Mouse (Mus musculus): Measurements from ENCODE around the gene Itfg1. TPM values are rescaled to one million over a fixed set of nuclear protein-coding genes. Genes with fewer than 3 reads are reported as not detected.

Itfg1 gene
- polyA plus RNA-seq, 2 experiments = 38.8 to 77.0 TPM

DNA sequence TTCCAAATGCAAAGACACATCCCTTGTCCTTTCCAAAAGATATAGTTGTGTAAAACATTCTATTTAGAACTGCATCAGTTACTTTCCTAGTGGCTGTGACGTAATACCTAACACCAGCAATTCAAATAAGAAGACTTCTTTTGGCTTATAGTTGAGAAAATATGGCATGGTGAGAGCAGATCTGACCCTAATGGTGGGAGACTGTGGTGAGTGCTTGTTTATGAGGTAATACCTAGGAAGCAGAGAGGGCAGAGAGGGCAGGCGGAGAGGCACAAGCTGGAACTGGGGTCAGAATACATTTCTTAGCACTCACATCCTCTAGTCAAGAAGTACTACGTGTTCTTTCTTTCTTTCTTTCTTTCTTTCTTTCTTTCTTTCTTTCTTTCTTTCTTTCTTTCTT is 52.4 kb downstream of the Itfg1 start:
- Histone ChIP-seq H3K4me2 (replicated peaks; ENCODE audit: low read depth, low read length, severe bottlenecking) (no peak overlapping the region), H3K4me3 (replicated peaks; ENCODE audit: low read length) (no peak overlapping the region), H3K9me3 (ENCODE audit: control insufficient read depth, low read length) (no peaks in the 10 kb centered on the region), H3K27ac (replicated peaks; ENCODE audit: low read depth, low read length) (no peak overlapping the region), H3K4me1 (ENCODE audit: control insufficient read depth, insufficient read depth, low read length) (no peaks in the 10 kb centered on the region), H3K9ac (ENCODE audit: low read depth, low read length, severe bottlenecking) (no peak overlapping the region), H3K36me3 (ENCODE audit: control insufficient read depth, insufficient read depth, low read length) (peaks cover 8% of the 10 kb centered on the region; the same call in 1 of the 2 replicates), H3K27me3 (ENCODE audit: control insufficient read depth, insufficient read depth, low read length) (no peaks in the 10 kb centered on the region)
- DNase-seq (ENCODE audit: low spot score) (no peak), ATAC-seq (ENCODE audit: low FRiP score, low read depth) (no peak)
- TF ChIP-seq POLR2A (IDR thresholded peaks at IDR 0.05; ENCODE audit: borderline replicate concordance, extremely low read depth, insufficient read depth, insufficient read length) = no peak
- WGBS = 92% methylated on average over 3 of the region's 3 CpGs

DNA sequence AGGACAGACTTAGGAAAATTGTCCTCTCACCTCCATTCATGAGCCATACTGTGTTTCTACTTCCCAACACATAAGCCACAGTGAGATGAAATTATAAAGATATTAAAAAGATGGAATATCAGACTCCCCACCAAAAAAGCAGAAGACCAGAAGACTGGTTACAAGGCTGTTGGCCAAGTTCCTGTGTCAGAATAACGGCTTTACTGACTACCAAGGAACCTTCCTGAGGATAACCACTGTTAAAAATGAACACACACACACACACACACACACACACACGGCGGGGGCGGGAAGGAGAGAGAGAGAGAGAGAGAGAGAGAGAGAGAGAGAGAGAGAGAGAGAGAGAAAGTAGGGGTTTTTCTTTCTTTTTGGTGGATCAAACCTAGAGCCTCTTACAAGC is 52.8 kb downstream of the Itfg1 start:
- H3K9me3 ChIP-seq (ENCODE audit: control insufficient read depth, low read length) = no peaks in the 10 kb centered on the region
- no peak overlapping the region for H3K9ac ChIP-seq (ENCODE audit: low read depth, low read length, severe bottlenecking)
- H3K27ac ChIP-seq (replicated peaks; ENCODE audit: low read depth, low read length) = no peak overlapping the region
- no peaks in the 10 kb centered on the region for H3K4me1 ChIP-seq (ENCODE audit: control insufficient read depth, insufficient read depth, low read length)
- no peak for TF ChIP-seq POLR2A (IDR thresholded peaks at IDR 0.05; ENCODE audit: borderline replicate concordance, extremely low read depth, insufficient read depth, insufficient read length)
- peaks cover 6% of the 10 kb centered on the region; the same call in 1 of the 2 replicates for H3K36me3 ChIP-seq (ENCODE audit: control insufficient read depth, insufficient read depth, low read length)
- DNase-seq (ENCODE audit: low spot score) = no peak
- H3K4me2 ChIP-seq (replicated peaks; ENCODE audit: low read depth, low read length, severe bottlenecking) = no peak overlapping the region
- ATAC-seq (ENCODE audit: low FRiP score, low read depth) = no peak
- H3K4me3 ChIP-seq (replicated peaks; ENCODE audit: low read length) = no peak overlapping the region
- no peaks in the 10 kb centered on the region for H3K27me3 ChIP-seq (ENCODE audit: control insufficient read depth, insufficient read depth, low read length)
- WGBS = 86% methylated on average over 4 of the region's 4 CpGs

DNA sequence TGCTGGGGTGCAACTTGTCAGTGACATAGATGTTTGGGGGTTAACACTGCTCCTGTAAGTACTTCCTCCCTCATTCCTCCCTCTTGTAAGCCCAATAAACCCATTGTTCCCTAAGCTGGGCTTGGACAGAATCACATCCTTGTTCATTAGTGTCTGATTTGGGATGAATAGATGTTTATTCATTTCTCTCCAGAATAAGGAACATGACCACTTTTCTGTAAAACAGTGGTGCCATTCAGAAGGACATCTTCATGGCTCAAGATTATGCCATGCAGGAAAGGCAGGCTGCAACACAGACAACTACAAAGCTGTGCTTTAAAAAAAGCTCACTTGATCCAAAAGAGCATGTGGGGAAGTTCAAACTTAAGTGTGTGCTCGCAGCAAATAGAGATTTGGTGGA is 55.2 kb downstream of the Itfg1 start:
- Histone ChIP-seq H3K27me3 (ENCODE audit: control insufficient read depth, insufficient read depth, low read length) (no peaks in the 10 kb centered on the region), H3K4me1 (ENCODE audit: control insufficient read depth, insufficient read depth, low read length) (no peaks in the 10 kb centered on the region), H3K9ac (ENCODE audit: low read depth, low read length, severe bottlenecking) (no peak overlapping the region), H3K27ac (replicated peaks; ENCODE audit: low read depth, low read length) (no peak overlapping the region), H3K4me3 (replicated peaks; ENCODE audit: low read length) (no peak overlapping the region), H3K9me3 (ENCODE audit: control insufficient read depth, low read length) (no peaks in the 10 kb centered on the region), H3K36me3 (ENCODE audit: control insufficient read depth, insufficient read depth, low read length) (peaks cover 5% of the 10 kb centered on the region; the same call in 1 of the 2 replicates), H3K4me2 (replicated peaks; ENCODE audit: low read depth, low read length, severe bottlenecking) (no peak overlapping the region)
- DNase-seq (ENCODE audit: low spot score) (no peak), ATAC-seq (ENCODE audit: low FRiP score, low read depth) (no peak)
- 72% methylated on average over 1 of the region's 1 CpGs for WGBS
- no peak for TF ChIP-seq POLR2A (IDR thresholded peaks at IDR 0.05; ENCODE audit: borderline replicate concordance, extremely low read depth, insufficient read depth, insufficient read length)

DNA sequence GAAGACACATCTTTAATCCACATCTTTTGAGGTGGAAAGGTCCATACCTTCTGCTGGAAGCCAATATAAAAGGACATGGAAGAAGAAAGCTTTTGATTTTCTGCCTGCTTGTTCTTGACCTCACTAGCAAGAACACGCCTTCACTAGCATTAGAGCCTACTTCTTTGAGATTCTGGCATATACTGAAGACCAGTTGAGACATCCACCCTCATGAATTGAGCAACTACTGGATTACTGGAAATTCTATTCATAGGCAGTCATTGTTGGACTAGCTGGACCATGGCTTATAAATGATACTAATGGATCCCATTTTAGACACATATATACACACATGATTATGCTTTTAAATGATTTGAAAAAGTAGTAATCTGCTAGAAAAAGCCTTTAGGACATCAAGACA is 56.9 kb downstream of the Itfg1 start:
- ATAC-seq (ENCODE audit: low FRiP score, low read depth) = no peak
- Histone ChIP-seq H3K9ac (ENCODE audit: low read depth, low read length, severe bottlenecking) (no peak overlapping the region), H3K4me3 (replicated peaks; ENCODE audit: low read length) (no peak overlapping the region), H3K27ac (replicated peaks; ENCODE audit: low read depth, low read length) (no peak overlapping the region), H3K4me1 (ENCODE audit: control insufficient read depth, insufficient read depth, low read length) (no peaks in the 10 kb centered on the region), H3K36me3 (ENCODE audit: control insufficient read depth, insufficient read depth, low read length) (peaks cover 5% of the 10 kb centered on the region; the same call in 1 of the 2 replicates), H3K9me3 (ENCODE audit: control insufficient read depth, low read length) (no peaks in the 10 kb centered on the region), H3K4me2 (replicated peaks; ENCODE audit: low read depth, low read length, severe bottlenecking) (no peak overlapping the region), H3K27me3 (ENCODE audit: control insufficient read depth, insufficient read depth, low read length) (no peaks in the 10 kb centered on the region)
- no peak for TF ChIP-seq POLR2A (IDR thresholded peaks at IDR 0.05; ENCODE audit: borderline replicate concordance, extremely low read depth, insufficient read depth, insufficient read length)
- DNase-seq (ENCODE audit: low spot score) = no peak
- 94% methylated on average over 1 of the region's 1 CpGs for WGBS

DNA sequence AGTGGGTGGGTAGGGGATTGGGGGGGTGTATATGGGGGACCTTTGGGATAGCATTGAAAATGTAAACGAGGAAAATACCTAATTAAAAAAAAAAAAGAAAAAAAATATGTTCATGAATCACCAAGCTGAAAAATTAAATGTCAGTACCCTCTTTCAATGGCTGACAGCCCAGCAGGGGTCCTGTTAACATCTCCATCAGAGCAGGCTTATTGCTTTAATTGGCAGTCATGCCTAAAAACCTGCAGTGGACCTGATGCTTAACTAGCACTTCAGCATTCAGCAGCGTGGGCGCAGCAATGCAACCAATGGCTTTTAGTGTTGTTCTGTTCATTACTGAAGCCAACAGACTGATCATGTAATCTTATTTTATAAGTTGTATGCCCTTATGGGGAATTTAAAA is 60.6 kb downstream of the Itfg1 start:
- Histone ChIP-seq H3K27ac (replicated peaks; ENCODE audit: low read depth, low read length) (no peak overlapping the region), H3K9ac (ENCODE audit: low read depth, low read length, severe bottlenecking) (no peak overlapping the region), H3K4me3 (replicated peaks; ENCODE audit: low read length) (no peak overlapping the region), H3K4me1 (ENCODE audit: control insufficient read depth, insufficient read depth, low read length) (no peaks in the 10 kb centered on the region), H3K27me3 (ENCODE audit: control insufficient read depth, insufficient read depth, low read length) (no peaks in the 10 kb centered on the region), H3K4me2 (replicated peaks; ENCODE audit: low read depth, low read length, severe bottlenecking) (no peak overlapping the region), H3K9me3 (ENCODE audit: control insufficient read depth, low read length) (no peaks in the 10 kb centered on the region), H3K36me3 (ENCODE audit: control insufficient read depth, insufficient read depth, low read length) (peaks cover 5% of the 10 kb centered on the region; the same call in 1 of the 2 replicates)
- TF ChIP-seq POLR2A (IDR thresholded peaks at IDR 0.05; ENCODE audit: borderline replicate concordance, extremely low read depth, insufficient read depth, insufficient read length) = no peak
- ATAC-seq (ENCODE audit: low FRiP score, low read depth) (no peak), DNase-seq (ENCODE audit: low spot score) (no peak)
- 82% methylated on average over 3 of the region's 3 CpGs for WGBS

DNA sequence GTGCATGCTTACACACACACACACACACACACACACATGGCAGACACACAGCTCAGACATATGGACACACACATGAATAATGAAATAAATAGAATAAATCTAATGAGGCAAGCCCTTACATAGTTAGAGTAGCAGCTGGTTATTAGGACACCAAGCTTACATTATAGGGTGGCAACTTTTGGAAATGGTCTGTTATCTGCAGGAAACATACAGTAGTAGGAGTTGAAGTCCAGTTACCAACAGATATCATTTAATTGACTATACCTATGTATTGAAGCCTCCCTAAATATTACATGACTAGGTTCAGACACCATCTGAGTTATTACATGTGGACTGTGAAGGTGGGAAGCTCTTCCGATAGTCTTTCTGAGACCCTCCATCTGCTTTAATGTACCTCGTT is 95.7 kb downstream of the Itfg1 start:
- Histone ChIP-seq H3K4me1 (ENCODE audit: control insufficient read depth, insufficient read depth, low read length) (no peaks in the 10 kb centered on the region), H3K36me3 (ENCODE audit: control insufficient read depth, insufficient read depth, low read length) (no peaks in the 10 kb centered on the region), H3K9me3 (ENCODE audit: control insufficient read depth, low read length) (no peaks in the 10 kb centered on the region), H3K27ac (replicated peaks; ENCODE audit: low read depth, low read length) (no peak overlapping the region), H3K9ac (ENCODE audit: low read depth, low read length, severe bottlenecking) (no peak overlapping the region), H3K4me2 (replicated peaks; ENCODE audit: low read depth, low read length, severe bottlenecking) (no peak overlapping the region), H3K27me3 (ENCODE audit: control insufficient read depth, insufficient read depth, low read length) (no peaks in the 10 kb centered on the region), H3K4me3 (replicated peaks; ENCODE audit: low read length) (no peak overlapping the region)
- DNase-seq (ENCODE audit: low spot score) = no peak
- WGBS = 93% methylated on average over 2 of the region's 2 CpGs
- no peak for TF ChIP-seq POLR2A (IDR thresholded peaks at IDR 0.05; ENCODE audit: borderline replicate concordance, extremely low read depth, insufficient read depth, insufficient read length)
- ATAC-seq (ENCODE audit: low FRiP score, low read depth) = no peak
